Mouse (Mus musculus) limb, embryonic 12.5 days (tissue): ENCODE data around the gene D10Wsu102e. TPM values are rescaled to one million over a fixed set of nuclear protein-coding genes. Genes with fewer than 3 reads are reported as not detected.
"Not testable (repeated sequence)": the region's sequence is repeated elsewhere in the genome, so short reads cannot be mapped to it uniquely, and the experiment has no call there.

Experiments
- ATAC-seq: fragments of 200-750 bp; cut with Nextera tagmentation; 2 replicates; pipeline ENCODE4 v1.8.0; 2017; ENCODE audit warnings: low read depth, moderate TSS enrichment; ENCODE audit not compliant: insufficient number of reproducible peaks, insufficient read depth, low FRiP score, low TSS enrichment
- H3K27ac ChIP-seq: fragments of 300-500 bp; sonication (generic); 2 replicates; pipeline ENCODE4 v1.5.1; 2016; ENCODE audit warnings: mild to moderate bottlenecking, moderate library complexity
- H3K27me3 ChIP-seq: fragments of 300-500 bp; sonication (generic); 2 replicates; pipeline ENCODE4 v1.6.1; 2016; ENCODE audit warnings: mild to moderate bottlenecking, moderate library complexity
- H3K36me3 ChIP-seq: fragments of 300-500 bp; sonication (generic); 2 replicates; pipeline ENCODE4 v1.6.1; 2016; ENCODE audit warnings: mild to moderate bottlenecking, moderate library complexity
- H3K4me1 ChIP-seq: fragments of 300-500 bp; sonication (generic); replicated peaks from 2 replicates; pipeline ENCODE4 v1.6.1; 2016
- H3K4me2 ChIP-seq: fragments of 300-500 bp; sonication (generic); 2 replicates; pipeline ENCODE4 v1.6.1; 2016; ENCODE audit warnings: mild to moderate bottlenecking, moderate library complexity
- H3K4me3 ChIP-seq: fragments of 300-500 bp; sonication (generic); replicated peaks from 2 replicates; pipeline ENCODE4 v1.5.1; 2016; ENCODE audit warnings: mild to moderate bottlenecking
- H3K9ac ChIP-seq: fragments of 300-500 bp; sonication (generic); replicated peaks from 2 replicates; pipeline ENCODE4 v1.6.1; 2016; ENCODE audit warnings: mild to moderate bottlenecking, moderate library complexity
- H3K9me3 ChIP-seq: fragments of 300-500 bp; sonication (generic); 2 replicates; pipeline ENCODE4 v1.6.1; 2016; ENCODE audit warnings: mild to moderate bottlenecking, moderate library complexity
- WGBS: fragments of 180-500 bp; shearing (Covaris S2); methylation state at CpG from one replicate; pipeline ENCODE4 v1.1.7; 2016; 5-methylcytosine and 5-hydroxymethylcytosine counted together
- polyA plus RNA-seq: library from polyadenylated mRNA; unstranded; fragments of >200 nt; fragmentation: Nextera tagmentation; extraction: Ambion mirVana; gene quantifications from 2 replicates; pipeline ENCODE4 v1.2.1, GENCODE M21; 2016

D10Wsu102e gene
- polyA plus RNA-seq, 1 experiment from 2014 or later: 0.92 TPM

DNA sequence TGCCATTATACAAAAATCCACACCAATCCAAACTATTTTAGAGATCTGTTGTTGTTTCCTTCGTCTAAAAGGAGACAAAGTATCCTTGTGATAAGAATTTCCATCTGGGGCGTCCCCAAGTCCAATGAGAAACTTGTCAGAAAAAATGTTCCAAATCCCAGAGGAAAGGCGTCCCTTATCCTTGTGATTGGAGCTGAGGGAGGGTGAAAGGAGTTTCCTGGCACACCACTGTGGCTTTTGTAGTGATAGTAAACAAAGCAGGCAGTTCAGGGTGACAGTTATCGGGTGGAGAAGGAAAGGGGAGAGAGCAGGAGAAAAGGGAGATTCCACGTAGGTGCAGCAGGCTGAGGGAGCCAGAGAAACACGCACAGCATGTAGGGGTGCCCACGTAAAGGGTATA, 12.5 kb upstream of the D10Wsu102e start:
- Histone ChIP-seq H3K27ac (no peak overlapping the region), H3K9ac (no peak overlapping the region)

DNA sequence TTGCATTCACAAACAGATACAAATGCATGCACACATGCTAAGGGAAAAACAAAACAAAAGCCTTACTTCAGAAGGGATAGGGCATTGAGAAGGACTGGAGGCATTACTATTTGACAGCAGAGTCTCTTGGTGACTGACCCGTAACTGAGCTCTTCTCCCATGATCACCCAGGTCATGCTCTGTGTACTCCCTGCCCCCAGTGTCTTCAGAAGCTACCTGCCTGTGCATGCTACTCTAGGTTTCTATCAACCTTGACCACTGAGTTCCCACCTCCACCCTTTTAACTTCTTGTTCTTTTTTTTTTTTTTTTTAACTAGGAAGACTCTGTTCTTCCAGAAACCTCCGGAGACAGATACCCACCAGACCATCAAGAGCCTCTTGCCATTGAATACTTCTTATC, 9.3 kb upstream of the D10Wsu102e start:
- Histone ChIP-seq H3K4me1 (0 out of 2 replicates have a peak, but pooled peaks cover 2% of the 10 kb centered on the region), H3K27me3 (no peaks in the 10 kb centered on the region), H3K4me2 (no peak overlapping the region), H3K4me3 (no peak overlapping the region), H3K9ac (no peak overlapping the region), H3K27ac (no peak overlapping the region), H3K9me3 (no peaks in the 10 kb centered on the region), H3K36me3 (no peaks in the 10 kb centered on the region)
- WGBS: 92% methylated on average over 2 of the region's 2 CpGs
- no peak for ATAC-seq

More for the DNA sequence above, 12.5 kb upstream of the D10Wsu102e start:
- H3K36me3 ChIP-seq: no peaks in the 10 kb centered on the region
- no peak overlapping the region for H3K4me3 ChIP-seq
- no peak for ATAC-seq
- WGBS: 33% methylated on average over 7 of the region's 7 CpGs
- no peak overlapping the region for H3K4me2 ChIP-seq
- H3K9me3 ChIP-seq: no peaks in the 10 kb centered on the region
- H3K4me1 ChIP-seq: no peaks in the 10 kb centered on the region
- H3K27me3 ChIP-seq: 0 out of 2 replicates have a peak, but pooled peaks cover 7% of the 10 kb centered on the region

- WGBS: 85% methylated on average over 4 of the region's 4 CpGs
Measured at GRCm38 (mm10) chr10:83351779-83352178, 8.2 kb upstream of the D10Wsu102e start.

DNA sequence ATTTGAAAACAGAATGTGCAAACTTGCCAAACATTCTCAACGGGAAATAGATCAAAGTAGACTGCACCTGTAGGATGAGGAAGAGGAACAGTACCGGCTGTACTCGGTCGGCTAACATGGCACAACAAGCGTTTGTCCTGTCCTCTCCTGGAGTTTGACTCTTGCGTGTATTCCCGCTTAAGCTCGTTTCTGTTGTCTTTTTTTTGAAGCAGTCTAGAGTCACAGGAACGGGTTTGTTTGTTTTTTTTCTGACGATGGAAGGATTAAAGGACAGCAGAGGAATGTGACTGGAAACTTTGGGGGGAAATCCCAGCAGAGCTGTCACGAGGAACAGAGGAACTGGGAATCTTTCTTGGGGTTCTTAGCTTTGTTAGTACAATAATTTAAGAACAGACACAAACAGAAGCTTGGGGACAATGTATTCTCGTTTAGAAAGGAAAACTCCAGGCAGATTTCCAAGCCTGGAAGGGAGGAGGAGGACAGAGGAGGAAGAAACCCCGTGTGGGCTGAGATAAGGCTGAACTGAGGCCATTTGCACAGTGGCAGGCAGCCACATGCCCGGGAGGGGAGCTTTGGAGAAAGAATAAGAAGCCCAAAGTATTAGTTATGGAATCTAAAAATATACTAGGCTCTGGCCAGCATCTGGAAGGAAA, 6.2 kb upstream of the D10Wsu102e start:
- Histone ChIP-seq H3K9ac (no peak overlapping the region), H3K4me3 (no peak overlapping the region), H3K27me3 (no peaks in the 10 kb centered on the region), H3K36me3 (no peaks in the 10 kb centered on the region), H3K9me3 (no peaks in the 10 kb centered on the region), H3K4me1 (0 out of 2 replicates have a peak, but pooled peaks cover 2% of the 10 kb centered on the region), H3K4me2 (no peak overlapping the region), H3K27ac (no peak overlapping the region)
- no peak for ATAC-seq
- WGBS: 56% methylated on average over 14 of the region's 14 CpGs

More at GRCm38 (mm10) chr10:83351779-83352178, 8.2 kb upstream of the D10Wsu102e start:
- not testable (repeated sequence) for H3K9me3 ChIP-seq, H3K4me2 ChIP-seq, H3K27ac ChIP-seq, H3K27me3 ChIP-seq, ATAC-seq, H3K4me3 ChIP-seq, H3K9ac ChIP-seq, H3K4me1 ChIP-seq, H3K36me3 ChIP-seq

DNA sequence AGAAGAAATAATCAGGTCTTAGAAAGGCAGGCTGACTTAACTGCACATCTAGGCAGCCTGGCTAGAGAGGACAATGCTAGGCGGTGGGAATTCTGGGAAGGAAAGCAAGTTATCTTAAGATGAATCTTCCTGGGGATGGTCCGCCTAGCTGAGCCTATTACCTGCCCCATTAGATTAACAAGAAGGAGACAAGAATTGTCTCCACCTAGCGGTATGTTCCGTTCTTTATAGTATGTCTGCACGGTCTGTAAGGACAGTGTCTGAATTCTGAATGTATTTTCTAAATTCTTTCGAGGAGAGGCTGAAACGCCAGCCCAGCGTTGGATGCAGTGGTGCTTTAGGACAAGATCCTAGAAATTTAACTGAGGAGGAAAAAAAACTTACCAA, 5.7 kb upstream of the D10Wsu102e start:
- no peaks in the 10 kb centered on the region for H3K27me3 ChIP-seq
- H3K9ac ChIP-seq: no peak overlapping the region
- 78% methylated on average over 8 of the region's 8 CpGs for WGBS
- ATAC-seq: no peak
- H3K9me3 ChIP-seq: no peaks in the 10 kb centered on the region
- no peaks in the 10 kb centered on the region for H3K36me3 ChIP-seq
- H3K4me2 ChIP-seq: no peak overlapping the region
- no peak overlapping the region for H3K4me3 ChIP-seq
- 0 out of 2 replicates have a peak, but pooled peaks cover 2% of the 10 kb centered on the region for H3K4me1 ChIP-seq
- no peak overlapping the region for H3K27ac ChIP-seq

GRCm38 (mm10) chr10:83356416-83356815, 3.6 kb upstream of the D10Wsu102e start:
- H3K9me3 ChIP-seq: no peaks in the 10 kb centered on the region
- no peak for ATAC-seq
- H3K4me3 ChIP-seq: no peak overlapping the region
- no peaks in the 10 kb centered on the region for H3K36me3 ChIP-seq
- no peaks in the 10 kb centered on the region for H3K27me3 ChIP-seq
- H3K9ac ChIP-seq: no peak overlapping the region
- peaks cover 8% of the 10 kb centered on the region for H3K4me1 ChIP-seq
- H3K4me2 ChIP-seq: no peak overlapping the region
- H3K27ac ChIP-seq: no peak overlapping the region
- 79% methylated on average over 12 of the region's 12 CpGs for WGBS

DNA sequence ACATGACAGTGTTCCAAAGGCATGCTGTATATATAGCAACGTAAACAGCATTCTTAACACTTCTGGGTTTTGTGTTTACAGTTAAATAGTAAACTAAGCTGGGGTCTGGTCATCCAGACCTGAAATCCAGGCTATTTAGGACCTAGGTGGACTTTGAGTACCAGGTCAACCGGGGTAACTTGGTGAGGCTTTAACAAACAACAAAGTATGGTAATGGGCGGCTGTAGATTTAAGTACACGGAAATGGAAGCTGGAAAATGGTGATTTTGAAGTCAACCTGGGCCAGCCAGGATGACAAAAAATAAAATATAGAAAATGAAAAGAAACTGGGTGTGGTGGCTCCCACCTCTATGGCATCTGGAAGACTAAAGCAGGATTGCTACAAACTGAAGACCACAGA, 570 bp upstream of the D10Wsu102e start:
- Histone ChIP-seq H3K9ac (no peak overlapping the region), H3K27me3 (no peaks in the 10 kb centered on the region), H3K4me2 (peak overlapping the region; percentile 69), H3K4me1 (peaks cover 9% of the 10 kb centered on the region), H3K9me3 (no peaks in the 10 kb centered on the region), H3K4me3 (peak overlapping the region; percentile 95), H3K36me3 (peaks cover 20% of the 10 kb centered on the region), H3K27ac (0 out of 2 replicates have a peak overlapping the region, but pooled peaks have one; percentile 24)
- 75% methylated on average over 4 of the region's 4 CpGs for WGBS
- no peak for ATAC-seq

DNA sequence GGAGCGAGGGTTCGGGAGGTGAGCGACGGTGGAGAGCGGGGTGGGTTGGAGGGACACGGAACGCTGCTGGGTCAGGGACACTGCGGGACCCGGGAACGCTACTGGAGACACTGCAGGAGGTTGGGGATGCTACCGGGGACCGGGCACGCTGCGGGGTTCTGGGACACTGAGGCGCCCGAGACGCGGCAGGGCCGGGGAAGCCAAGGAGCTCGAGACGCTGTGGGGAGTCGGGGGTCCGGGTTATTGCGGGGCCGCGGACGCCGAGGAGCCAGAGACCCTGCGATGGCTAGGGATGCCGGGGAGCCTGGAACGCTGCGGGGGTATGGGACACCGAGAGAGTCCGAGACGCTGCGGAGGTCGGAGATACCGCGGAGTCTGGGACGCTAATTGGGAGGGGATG, 335 bp downstream of the D10Wsu102e start:
- Histone ChIP-seq H3K36me3 (peaks cover 29% of the 10 kb centered on the region), H3K27ac (peak overlapping the region; percentile 78), H3K4me3 (peak overlapping the region; percentile 95), H3K9me3 (no peaks in the 10 kb centered on the region), H3K4me1 (peaks cover 9% of the 10 kb centered on the region), H3K27me3 (no peaks in the 10 kb centered on the region), H3K4me2 (peak overlapping the region; percentile 69), H3K9ac (peak overlapping the region; percentile 88)
- WGBS: under 1% methylated on average over 38 of the region's 40 CpGs
- ATAC-seq: peak; percentile 65

- H3K27ac ChIP-seq: no peak overlapping the region
- WGBS: 61% methylated on average over 5 of the region's 5 CpGs
- H3K9me3 ChIP-seq: no peaks in the 10 kb centered on the region
- H3K36me3 ChIP-seq: peaks cover 44% of the 10 kb centered on the region
- H3K4me2 ChIP-seq: peak overlapping the region; percentile 69
- peak overlapping the region; percentile 95; the same call in 1 of the 2 replicates for H3K4me3 ChIP-seq
- no peaks in the 10 kb centered on the region for H3K27me3 ChIP-seq
- H3K9ac ChIP-seq: no peak overlapping the region
- peaks cover 9% of the 10 kb centered on the region for H3K4me1 ChIP-seq
- ATAC-seq: no peak
Measured at GRCm38 (mm10) chr10:83361643-83362382, 1.8 kb downstream of the D10Wsu102e start.

DNA sequence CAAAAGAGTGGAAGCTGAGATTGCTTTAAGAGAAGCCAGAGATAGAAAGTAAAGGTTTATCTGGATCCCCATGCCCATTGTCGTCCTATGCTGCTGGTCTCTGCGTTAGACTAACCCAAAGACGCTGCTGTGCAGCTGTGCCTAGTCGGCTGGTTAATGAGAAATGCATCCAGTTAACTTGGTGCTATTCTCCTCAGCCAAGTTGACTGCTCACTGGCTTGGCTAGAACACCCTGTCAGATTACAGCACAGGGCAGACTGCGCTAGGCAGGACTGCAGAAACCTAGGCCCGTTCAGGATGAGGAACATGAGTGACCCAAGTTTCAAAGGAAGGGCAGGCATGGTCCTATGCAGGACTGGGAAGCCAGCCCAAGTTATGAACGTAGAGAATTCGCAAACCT, 3.4 kb downstream of the D10Wsu102e start:
- 90% methylated on average over 8 of the region's 8 CpGs for WGBS
- Histone ChIP-seq H3K27me3 (no peaks in the 10 kb centered on the region), H3K4me1 (peaks cover 9% of the 10 kb centered on the region), H3K4me3 (no peak overlapping the region), H3K27ac (no peak overlapping the region), H3K9ac (no peak overlapping the region), H3K4me2 (no peak overlapping the region), H3K9me3 (no peaks in the 10 kb centered on the region), H3K36me3 (peaks cover 60% of the 10 kb centered on the region)
- no peak for ATAC-seq

DNA sequence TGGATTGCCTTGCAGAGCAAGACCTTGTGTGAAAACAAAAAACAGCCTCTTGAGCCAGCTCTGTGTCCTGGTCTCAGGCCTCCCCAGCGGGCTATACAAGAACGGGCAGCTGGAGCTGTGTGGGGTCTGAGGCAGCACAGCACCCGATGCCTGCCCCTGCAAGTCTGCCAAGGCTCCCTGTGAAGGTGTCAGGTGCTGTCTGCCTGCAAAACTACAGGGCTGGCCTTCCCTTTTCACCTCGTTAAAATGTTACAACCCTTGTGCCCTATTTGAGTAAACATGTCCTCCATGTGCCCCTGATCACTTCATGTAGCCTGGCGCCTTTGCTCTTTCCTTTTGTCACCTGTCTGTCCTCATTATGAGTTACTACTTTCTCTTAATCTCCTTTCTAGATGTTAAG, 8.9 kb downstream of the D10Wsu102e start:
- no peak overlapping the region for H3K4me3 ChIP-seq
- no peak overlapping the region for H3K27ac ChIP-seq
- 52% methylated on average over 5 of the region's 5 CpGs for WGBS
- H3K4me2 ChIP-seq: no peak overlapping the region
- H3K9ac ChIP-seq: no peak overlapping the region
- H3K36me3 ChIP-seq: peaks cover 84% of the 10 kb centered on the region
- no peak for ATAC-seq
- H3K4me1 ChIP-seq: no peaks in the 10 kb centered on the region; the same call in 1 of the 2 replicates
- no peaks in the 10 kb centered on the region for H3K9me3 ChIP-seq
- no peaks in the 10 kb centered on the region for H3K27me3 ChIP-seq
